Mouse (Mus musculus) thymus, adult 2 months (tissue): ENCODE measurements around the gene Col6a5.

Source experiments
- CTCF ChIP-seq: fragments of 200-500 bp; IDR thresholded peaks from 2 replicates; pipeline ENCODE4 v1.5.1; 2012; ENCODE audit warnings: mild to moderate bottlenecking, control low read depth, low read length, moderate library complexity, borderline replicate concordance; ENCODE audit not compliant: control insufficient read depth, poor library complexity, insufficient read depth; ENCODE audit errors: extremely low read depth
- POLR2A ChIP-seq: fragments of 200-500 bp; IDR thresholded peaks from 2 replicates; pipeline ENCODE4 v1.6.1; 2012; ENCODE audit warnings: mild to moderate bottlenecking, low read length, control low read depth, moderate library complexity; ENCODE audit not compliant: control insufficient read depth, poor library complexity, insufficient read depth; ENCODE audit errors: extremely low read depth

- TF ChIP-seq POLR2A (no peak), CTCF (no peak)
These were observed 27.7 kb upstream of the Col6a5 start for GRCm38 (mm10) chr9:105988096-105988495.
